Mouse (Mus musculus): ENCODE measurements around the gene Gpr1. TPM values are rescaled to one million over a fixed set of nuclear protein-coding genes. Genes with fewer than 3 reads are reported as not detected.
A peak's percentile ranks its signal among the peaks of the same experiment; 100 is the strongest.

Gpr1 gene
- polyA plus RNA-seq, 1 experiment from 2014 or later = not detected

DNA sequence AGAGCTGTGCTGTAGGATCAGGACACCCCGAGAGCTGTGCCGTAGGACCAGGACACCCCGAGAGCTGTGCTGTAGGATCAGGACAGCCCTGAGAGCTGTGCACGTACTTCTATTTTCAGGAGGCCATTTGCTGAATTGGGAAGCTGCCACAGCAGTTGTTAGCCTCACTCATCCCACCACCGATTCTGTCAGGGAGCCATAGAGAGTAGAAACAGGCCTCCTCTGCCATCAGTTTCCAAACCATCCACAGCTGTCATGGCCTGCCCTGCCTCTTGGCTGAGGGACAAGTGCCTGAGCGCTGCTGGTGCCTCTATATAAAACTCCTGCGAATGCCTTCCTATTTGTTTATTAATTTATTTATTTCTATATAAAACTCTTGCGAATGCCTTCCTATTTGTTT is 25.4 kb upstream of the Gpr1 start:
- Histone ChIP-seq H3K27me3 (ENCODE audit: control insufficient read depth, insufficient read depth, low read length) (no peaks in the 10 kb centered on the region), H3K9me3 (replicated peaks; ENCODE audit: control insufficient read depth, low read length) (no peaks in the 10 kb centered on the region), H3K4me3 (ENCODE audit: low read depth, low read length) (no peak overlapping the region), H3K4me1 (ENCODE audit: control insufficient read depth, insufficient read depth, low read length) (no peaks in the 10 kb centered on the region), H3K27ac (ENCODE audit: low read depth, low read length) (no peak overlapping the region), H3K4me2 (no peak overlapping the region), H3K9ac (ENCODE audit: low read depth, low read length) (no peak overlapping the region), H3K36me3 (ENCODE audit: control insufficient read depth, insufficient read depth, low read length) (no peaks in the 10 kb centered on the region)
- no peak for ATAC-seq (replicated peaks; ENCODE audit: insufficient number of reproducible peaks, low FRiP score, low TSS enrichment)
- whole genome bisulfite sequencing (ENCODE audit: insufficient replicate concordance) = 72% methylated on average over 8 of the region's 8 CpGs

DNA sequence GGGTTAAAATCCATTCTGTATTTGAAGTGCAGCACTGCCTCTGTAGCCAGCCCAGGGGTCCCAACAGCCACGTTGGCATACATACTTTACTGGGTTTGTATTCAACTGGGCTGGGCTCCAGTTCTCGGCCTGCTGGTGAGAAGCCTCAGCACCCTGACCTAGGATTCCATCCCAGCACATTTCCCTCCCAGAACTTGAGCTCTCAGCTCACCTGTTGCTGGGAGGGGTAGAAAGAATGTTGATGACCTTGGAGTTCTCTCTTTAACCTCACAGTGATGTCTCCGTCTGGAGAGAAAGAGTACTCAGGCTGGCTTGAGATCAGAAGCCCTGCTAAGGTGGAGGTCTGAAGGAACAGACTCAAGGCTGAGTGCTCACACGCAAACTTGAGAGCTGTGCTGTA is 25.0 kb upstream of the Gpr1 start:
- Histone ChIP-seq H3K27me3 (ENCODE audit: control insufficient read depth, insufficient read depth, low read length) (no peaks in the 10 kb centered on the region), H3K9ac (ENCODE audit: low read depth, low read length) (no peak overlapping the region), H3K4me3 (ENCODE audit: low read depth, low read length) (no peak overlapping the region), H3K27ac (ENCODE audit: low read depth, low read length) (no peak overlapping the region), H3K4me1 (ENCODE audit: control insufficient read depth, insufficient read depth, low read length) (no peaks in the 10 kb centered on the region), H3K36me3 (ENCODE audit: control insufficient read depth, insufficient read depth, low read length) (no peaks in the 10 kb centered on the region), H3K4me2 (no peak overlapping the region), H3K9me3 (replicated peaks; ENCODE audit: control insufficient read depth, low read length) (no peaks in the 10 kb centered on the region)
- WGBS (ENCODE audit: insufficient replicate concordance) = 60% methylated on average over 4 of the region's 4 CpGs
- no peak for ATAC-seq (replicated peaks; ENCODE audit: insufficient number of reproducible peaks, low FRiP score, low TSS enrichment)

DNA sequence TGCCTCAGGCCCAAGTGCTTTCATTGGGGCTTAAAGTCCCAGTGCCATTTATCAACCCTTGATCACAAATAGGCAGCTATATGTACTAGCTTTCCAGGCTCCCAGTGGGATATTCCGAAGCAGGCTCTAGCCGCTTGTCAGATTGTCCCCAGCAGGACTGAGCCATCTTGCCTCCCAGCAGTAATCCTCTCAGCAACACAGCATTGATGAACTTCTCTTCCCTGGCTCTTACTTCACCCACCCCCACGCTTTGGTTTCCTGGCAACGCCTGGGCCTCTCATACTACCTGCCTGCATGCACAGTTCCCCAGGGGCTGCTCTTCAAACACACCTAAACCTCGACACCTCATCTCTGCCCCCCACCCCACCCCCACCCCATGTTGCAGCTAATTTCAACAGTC is 23.0 kb upstream of the Gpr1 start:
- H3K27ac ChIP-seq (ENCODE audit: low read depth, low read length) = no peak overlapping the region
- no peaks in the 10 kb centered on the region for H3K4me1 ChIP-seq (ENCODE audit: control insufficient read depth, insufficient read depth, low read length)
- no peaks in the 10 kb centered on the region for H3K27me3 ChIP-seq (ENCODE audit: control insufficient read depth, insufficient read depth, low read length)
- WGBS (ENCODE audit: insufficient replicate concordance) = 21% methylated on average over 5 of the region's 5 CpGs
- no peaks in the 10 kb centered on the region for H3K9me3 ChIP-seq (replicated peaks; ENCODE audit: control insufficient read depth, low read length)
- no peak overlapping the region for H3K4me2 ChIP-seq
- H3K4me3 ChIP-seq (ENCODE audit: low read depth, low read length) = no peak overlapping the region
- H3K36me3 ChIP-seq (ENCODE audit: control insufficient read depth, insufficient read depth, low read length) = no peaks in the 10 kb centered on the region
- H3K9ac ChIP-seq (ENCODE audit: low read depth, low read length) = no peak overlapping the region
- ATAC-seq (replicated peaks; ENCODE audit: insufficient number of reproducible peaks, low FRiP score, low TSS enrichment) = no peak

DNA sequence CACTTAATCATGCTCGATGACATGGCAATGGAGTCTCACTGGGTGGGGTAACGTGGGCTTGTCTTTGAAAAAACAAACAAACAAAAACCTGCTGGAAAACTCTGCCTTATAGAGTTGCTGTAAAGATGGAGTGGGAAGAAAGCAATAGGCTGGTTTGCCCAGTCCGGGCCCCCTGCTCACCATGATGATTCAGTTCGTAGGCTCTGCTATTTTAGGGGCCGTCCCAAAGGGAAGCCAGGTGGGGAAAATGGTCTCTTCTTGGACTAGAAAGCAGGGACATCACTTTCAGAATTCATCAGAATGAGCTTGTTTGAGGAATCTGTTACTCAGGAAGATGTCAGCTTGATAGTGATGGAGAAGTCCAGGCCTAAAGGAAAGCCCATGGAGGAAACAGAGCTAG is 12.9 kb upstream of the Gpr1 start:
- 66% methylated on average over 5 of the region's 5 CpGs for WGBS (ENCODE audit: insufficient replicate concordance)
- H3K4me3 ChIP-seq (ENCODE audit: low read depth, low read length) = no peak overlapping the region
- H3K4me2 ChIP-seq = no peak overlapping the region
- H3K9ac ChIP-seq (ENCODE audit: low read depth, low read length) = no peak overlapping the region
- ATAC-seq (replicated peaks; ENCODE audit: insufficient number of reproducible peaks, low FRiP score, low TSS enrichment) = no peak
- no peak overlapping the region for H3K27ac ChIP-seq (ENCODE audit: low read depth, low read length)
- H3K4me1 ChIP-seq (ENCODE audit: control insufficient read depth, insufficient read depth, low read length) = peaks cover 7% of the 10 kb centered on the region; the same call in 1 of the 2 replicates
- H3K27me3 ChIP-seq (ENCODE audit: control insufficient read depth, insufficient read depth, low read length) = no peaks in the 10 kb centered on the region
- H3K36me3 ChIP-seq (ENCODE audit: control insufficient read depth, insufficient read depth, low read length) = no peaks in the 10 kb centered on the region
- no peaks in the 10 kb centered on the region for H3K9me3 ChIP-seq (replicated peaks; ENCODE audit: control insufficient read depth, low read length)

DNA sequence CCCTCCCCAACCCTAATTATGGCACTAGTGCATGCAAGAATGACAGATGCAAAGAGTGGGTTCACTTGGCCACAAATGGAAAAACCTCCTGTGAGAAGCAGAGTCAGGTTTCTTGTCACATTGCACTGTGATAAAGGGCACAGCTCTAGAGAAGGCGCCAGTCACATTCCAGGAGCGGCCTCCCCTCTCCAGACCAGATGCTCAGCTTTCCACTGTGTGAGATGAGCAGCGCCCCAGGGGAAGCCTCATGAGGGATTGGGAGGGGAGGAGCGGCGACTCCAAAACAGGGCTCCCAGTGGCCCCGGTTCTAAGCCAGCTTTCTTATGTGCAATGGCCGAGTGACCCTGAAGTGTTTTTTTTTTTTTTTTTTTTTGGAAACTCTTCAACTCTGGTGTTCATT is 11.5 kb upstream of the Gpr1 start:
- Histone ChIP-seq H3K27me3 (ENCODE audit: control insufficient read depth, insufficient read depth, low read length) (no peaks in the 10 kb centered on the region), H3K4me3 (ENCODE audit: low read depth, low read length) (no peak overlapping the region), H3K9me3 (replicated peaks; ENCODE audit: control insufficient read depth, low read length) (no peaks in the 10 kb centered on the region), H3K4me2 (peak overlapping the region; percentile 32; the same call in 1 of the 2 replicates), H3K9ac (ENCODE audit: low read depth, low read length) (no peak overlapping the region), H3K4me1 (ENCODE audit: control insufficient read depth, insufficient read depth, low read length) (peaks cover 7% of the 10 kb centered on the region; the same call in 1 of the 2 replicates), H3K36me3 (ENCODE audit: control insufficient read depth, insufficient read depth, low read length) (no peaks in the 10 kb centered on the region), H3K27ac (ENCODE audit: low read depth, low read length) (no peak overlapping the region)
- peak; percentile 72 for ATAC-seq (replicated peaks; ENCODE audit: insufficient number of reproducible peaks, low FRiP score, low TSS enrichment)
- WGBS (ENCODE audit: insufficient replicate concordance) = 4% methylated on average over 7 of the region's 7 CpGs

DNA sequence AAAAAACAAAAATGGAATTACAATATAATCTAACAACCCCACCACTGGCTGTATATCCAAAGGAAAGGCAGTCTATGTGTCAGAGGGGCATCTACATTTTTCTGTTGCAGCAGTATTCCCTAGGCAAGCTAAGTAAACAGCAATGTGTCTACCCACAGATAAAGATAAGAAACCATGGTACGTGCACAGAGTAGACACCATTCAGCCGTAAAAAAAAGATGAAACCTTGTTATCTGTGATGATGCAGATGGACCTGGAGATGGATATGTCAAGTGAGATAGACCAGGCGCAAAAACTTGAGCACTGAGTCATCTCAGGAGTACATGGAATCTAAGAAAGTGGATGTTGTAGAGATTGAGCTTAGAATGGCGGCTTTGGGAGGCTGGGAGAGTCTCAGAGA is 10.7 kb upstream of the Gpr1 start:
- H3K4me1 ChIP-seq (ENCODE audit: control insufficient read depth, insufficient read depth, low read length) = peaks cover 7% of the 10 kb centered on the region; the same call in 1 of the 2 replicates
- ATAC-seq (replicated peaks; ENCODE audit: insufficient number of reproducible peaks, low FRiP score, low TSS enrichment) = no peak
- no peak overlapping the region for H3K9ac ChIP-seq (ENCODE audit: low read depth, low read length)
- WGBS (ENCODE audit: insufficient replicate concordance) = 30% methylated on average over 4 of the region's 4 CpGs
- H3K27me3 ChIP-seq (ENCODE audit: control insufficient read depth, insufficient read depth, low read length) = no peaks in the 10 kb centered on the region
- H3K27ac ChIP-seq (ENCODE audit: low read depth, low read length) = no peak overlapping the region
- no peaks in the 10 kb centered on the region for H3K36me3 ChIP-seq (ENCODE audit: control insufficient read depth, insufficient read depth, low read length)
- no peak overlapping the region for H3K4me2 ChIP-seq
- H3K4me3 ChIP-seq (ENCODE audit: low read depth, low read length) = no peak overlapping the region
- H3K9me3 ChIP-seq (replicated peaks; ENCODE audit: control insufficient read depth, low read length) = no peaks in the 10 kb centered on the region

DNA sequence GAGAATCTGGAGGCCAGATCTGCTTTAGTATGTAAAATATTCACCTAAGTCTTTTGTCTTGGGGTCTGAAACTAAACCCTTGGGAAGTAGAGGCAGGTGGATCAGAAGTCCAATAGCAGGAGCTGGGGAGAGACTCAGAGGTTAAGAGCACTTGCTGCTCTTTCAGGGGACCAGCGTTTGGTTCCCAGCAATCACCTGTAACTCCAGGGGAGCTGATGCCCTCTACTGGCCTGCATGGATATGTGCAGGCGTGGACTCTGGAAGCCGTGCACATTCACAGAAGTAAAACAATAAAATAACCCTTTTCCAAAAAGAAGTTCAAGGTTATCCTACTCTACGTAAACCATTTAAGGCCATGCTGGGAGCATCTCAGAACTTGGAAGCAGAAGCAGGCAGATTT is 4.9 kb upstream of the Gpr1 start:
- no peak overlapping the region for H3K9ac ChIP-seq (ENCODE audit: low read depth, low read length)
- WGBS (ENCODE audit: insufficient replicate concordance) = 91% methylated on average over 4 of the region's 4 CpGs
- no peak overlapping the region for H3K4me3 ChIP-seq (ENCODE audit: low read depth, low read length)
- no peak overlapping the region for H3K27ac ChIP-seq (ENCODE audit: low read depth, low read length)
- H3K36me3 ChIP-seq (ENCODE audit: control insufficient read depth, insufficient read depth, low read length) = no peaks in the 10 kb centered on the region
- ATAC-seq (replicated peaks; ENCODE audit: insufficient number of reproducible peaks, low FRiP score, low TSS enrichment) = no peak
- no peaks in the 10 kb centered on the region for H3K27me3 ChIP-seq (ENCODE audit: control insufficient read depth, insufficient read depth, low read length)
- H3K4me2 ChIP-seq = no peak overlapping the region
- H3K4me1 ChIP-seq (ENCODE audit: control insufficient read depth, insufficient read depth, low read length) = peaks cover 3% of the 10 kb centered on the region; the same call in 1 of the 2 replicates
- H3K9me3 ChIP-seq (replicated peaks; ENCODE audit: control insufficient read depth, low read length) = no peaks in the 10 kb centered on the region

DNA sequence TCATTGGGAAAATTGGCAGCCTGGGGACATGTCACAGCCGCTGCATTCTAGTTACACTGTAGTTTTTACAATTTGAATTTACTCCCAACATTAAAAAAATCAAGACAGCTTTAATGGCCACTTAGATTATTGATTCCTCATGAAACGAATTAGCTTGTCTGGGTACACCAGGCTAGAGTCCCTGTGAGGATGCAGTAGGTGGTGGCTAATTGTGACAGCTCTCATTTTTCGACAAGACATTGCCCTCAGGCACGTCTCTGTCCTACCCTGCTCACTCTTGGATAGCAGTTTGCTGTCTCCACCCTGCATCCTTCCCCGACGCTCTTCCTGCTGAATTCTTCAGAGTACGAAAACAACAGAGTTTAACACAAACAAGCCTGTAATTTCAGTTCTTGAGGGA is 288 bp upstream of the Gpr1 start:
- WGBS (ENCODE audit: insufficient replicate concordance) = 44% methylated on average over 7 of the region's 7 CpGs
- Histone ChIP-seq H3K4me3 (ENCODE audit: low read depth, low read length) (no peak overlapping the region), H3K9me3 (replicated peaks; ENCODE audit: control insufficient read depth, low read length) (no peaks in the 10 kb centered on the region), H3K4me1 (ENCODE audit: control insufficient read depth, insufficient read depth, low read length) (peaks cover 6% of the 10 kb centered on the region; the same call in 1 of the 2 replicates), H3K36me3 (ENCODE audit: control insufficient read depth, insufficient read depth, low read length) (no peaks in the 10 kb centered on the region), H3K4me2 (no peak overlapping the region), H3K9ac (ENCODE audit: low read depth, low read length) (no peak overlapping the region), H3K27ac (ENCODE audit: low read depth, low read length) (no peak overlapping the region), H3K27me3 (ENCODE audit: control insufficient read depth, insufficient read depth, low read length) (no peaks in the 10 kb centered on the region)
- ATAC-seq (replicated peaks; ENCODE audit: insufficient number of reproducible peaks, low FRiP score, low TSS enrichment) = no peak

DNA sequence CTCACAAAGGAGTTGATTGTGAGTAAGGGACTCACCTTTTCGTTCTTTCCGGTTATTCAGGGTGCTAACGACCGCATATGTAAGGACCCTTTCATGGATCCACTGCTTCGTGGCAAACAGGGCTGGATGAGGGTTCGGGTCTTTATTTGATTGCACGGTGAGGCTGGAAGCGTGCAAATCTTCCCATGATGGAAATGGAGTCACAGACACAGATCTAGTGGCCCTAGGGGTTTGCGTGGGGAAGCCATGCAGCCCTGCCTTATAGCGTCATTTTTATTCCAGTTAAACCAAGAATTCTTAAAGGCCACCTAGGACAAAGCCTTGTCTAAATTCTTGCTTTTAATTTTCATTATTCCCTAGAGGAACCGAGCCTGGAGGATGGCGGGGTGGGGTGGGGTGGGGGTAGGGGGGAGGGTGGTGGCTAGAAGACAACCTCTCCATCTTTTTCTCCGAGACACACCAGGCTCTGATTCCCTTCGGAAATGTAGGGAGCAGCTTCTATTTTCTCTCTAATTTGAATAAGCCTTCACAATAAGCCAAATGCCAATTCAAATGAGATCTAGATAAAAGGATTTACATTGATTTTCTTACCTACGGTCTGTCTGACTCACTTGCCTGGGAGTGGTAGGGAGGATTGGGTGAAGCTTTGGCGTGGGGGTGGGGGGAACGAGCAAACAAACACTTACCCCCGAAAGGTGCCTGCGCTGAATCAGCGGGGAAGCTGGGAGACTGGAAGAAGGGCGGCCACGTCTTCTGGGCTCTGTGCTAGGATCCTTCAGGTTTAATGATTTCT is 669 bp downstream of the Gpr1 start:
- Histone ChIP-seq H3K27me3 (ENCODE audit: control insufficient read depth, insufficient read depth, low read length) (no peaks in the 10 kb centered on the region), H3K9ac (ENCODE audit: low read depth, low read length) (peak overlapping the region; percentile 34; the same call in 1 of the 2 replicates), H3K4me1 (ENCODE audit: control insufficient read depth, insufficient read depth, low read length) (peaks cover 6% of the 10 kb centered on the region; the same call in 1 of the 2 replicates), H3K36me3 (ENCODE audit: control insufficient read depth, insufficient read depth, low read length) (no peaks in the 10 kb centered on the region), H3K4me3 (ENCODE audit: low read depth, low read length) (peak overlapping the region; percentile 16; the same call in 1 of the 2 replicates), H3K9me3 (replicated peaks; ENCODE audit: control insufficient read depth, low read length) (no peaks in the 10 kb centered on the region), H3K4me2 (peak overlapping the region; percentile 52), H3K27ac (ENCODE audit: low read depth, low read length) (no peak overlapping the region)
- ATAC-seq (replicated peaks; ENCODE audit: insufficient number of reproducible peaks, low FRiP score, low TSS enrichment) = no peak
- WGBS (ENCODE audit: insufficient replicate concordance) = 19% methylated on average over 22 of the region's 22 CpGs
